Mouse (Mus musculus) limb, embryonic 15.5 days (tissue): ENCODE results near the gene Sox30. TPM values are rescaled to one million over a fixed set of nuclear protein-coding genes. Genes with fewer than 3 reads are reported as not detected.

ENCODE experiments used
- ATAC-seq: fragments of 200-750 bp; cut with Nextera tagmentation; 2 replicates; pipeline ENCODE4 v1.8.0; 2017; ENCODE audit warnings: low read depth, moderate TSS enrichment; ENCODE audit not compliant: insufficient number of reproducible peaks, low FRiP score, low TSS enrichment
- H3K27ac ChIP-seq: fragments of 300-500 bp; sonication (generic); 2 replicates; pipeline ENCODE4 v1.5.1; 2015; ENCODE audit warnings: moderate library complexity, mild to moderate bottlenecking, inconsistent platforms
- H3K27me3 ChIP-seq: fragments of 300-500 bp; sonication (generic); 2 replicates; pipeline ENCODE4 v1.6.1; 2015; ENCODE audit warnings: inconsistent platforms
- H3K36me3 ChIP-seq: fragments of 300-500 bp; sonication (generic); 2 replicates; pipeline ENCODE4 v1.6.1; 2015; ENCODE audit warnings: inconsistent platforms
- H3K4me1 ChIP-seq: fragments of 300-500 bp; sonication (generic); 2 replicates; pipeline ENCODE4 v1.6.1; 2015; ENCODE audit warnings: inconsistent platforms
- H3K4me2 ChIP-seq: fragments of 300-500 bp; sonication (generic); 2 replicates; pipeline ENCODE4 v1.6.1; 2015; ENCODE audit warnings: mild to moderate bottlenecking, inconsistent platforms
- H3K4me3 ChIP-seq: fragments of 300-500 bp; sonication (generic); 2 replicates; pipeline ENCODE4 v1.5.1; 2015; ENCODE audit warnings: mild to moderate bottlenecking, inconsistent platforms
- H3K9ac ChIP-seq: fragments of 300-500 bp; sonication (generic); 2 replicates; pipeline ENCODE4 v1.6.1; 2015; ENCODE audit warnings: inconsistent platforms
- H3K9me3 ChIP-seq: fragments of 300-500 bp; sonication (generic); 2 replicates; pipeline ENCODE4 v1.6.1; 2016; ENCODE audit warnings: inconsistent platforms
- WGBS: fragments of 180-500 bp; shearing (Covaris S2); methylation state at CpG from one replicate; pipeline ENCODE4 v1.1.7; 2015; 5-methylcytosine and 5-hydroxymethylcytosine counted together
- polyA plus RNA-seq: library from polyadenylated mRNA; unstranded; fragments of >200 nt; fragmentation: Nextera tagmentation; extraction: Ambion mirVana; gene quantifications from 2 replicates; pipeline ENCODE4 v1.2.1, GENCODE M21; 2015

The Sox30 gene
- polyA plus RNA-seq, 1 experiment from 2014 or later: 0.28 TPM

DNA sequence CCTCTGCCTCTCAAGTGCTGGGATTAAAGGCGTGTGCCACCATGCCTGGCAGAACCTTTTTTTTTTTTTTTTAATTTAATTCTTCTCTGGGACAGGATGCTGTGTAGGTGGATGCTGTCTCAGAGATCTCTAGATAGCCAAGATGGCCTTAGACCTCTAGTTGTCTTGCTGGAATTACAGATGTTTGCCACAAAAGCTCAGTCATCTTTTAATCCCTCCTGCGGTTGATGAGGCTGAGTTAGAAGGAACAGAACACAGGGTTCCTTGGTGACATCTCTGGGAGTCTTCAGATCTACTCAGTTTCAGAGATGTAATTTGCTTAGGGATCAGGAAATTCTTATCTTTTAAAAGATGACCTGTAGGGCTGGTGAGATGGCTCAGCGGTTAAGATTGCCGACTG, 78.8 kb downstream of the Sox30 start:
- ATAC-seq: no peak
- peaks cover 26% of the 10 kb centered on the region for H3K4me1 ChIP-seq
- no peak overlapping the region for H3K4me3 ChIP-seq
- no peak overlapping the region for H3K4me2 ChIP-seq
- WGBS: 95% methylated on average over 4 of the region's 4 CpGs
- H3K36me3 ChIP-seq: 0 out of 2 replicates have a peak, but pooled peaks cover 6% of the 10 kb centered on the region
- no peak overlapping the region for H3K27ac ChIP-seq
- H3K9me3 ChIP-seq: no peaks in the 10 kb centered on the region
- H3K27me3 ChIP-seq: no peaks in the 10 kb centered on the region
- H3K9ac ChIP-seq: no peak overlapping the region

GRCm38 (mm10) chr11:46059887-46060650, 80.0 kb downstream of the Sox30 start:
- WGBS: 54% methylated on average over 8 of the region's 8 CpGs

DNA sequence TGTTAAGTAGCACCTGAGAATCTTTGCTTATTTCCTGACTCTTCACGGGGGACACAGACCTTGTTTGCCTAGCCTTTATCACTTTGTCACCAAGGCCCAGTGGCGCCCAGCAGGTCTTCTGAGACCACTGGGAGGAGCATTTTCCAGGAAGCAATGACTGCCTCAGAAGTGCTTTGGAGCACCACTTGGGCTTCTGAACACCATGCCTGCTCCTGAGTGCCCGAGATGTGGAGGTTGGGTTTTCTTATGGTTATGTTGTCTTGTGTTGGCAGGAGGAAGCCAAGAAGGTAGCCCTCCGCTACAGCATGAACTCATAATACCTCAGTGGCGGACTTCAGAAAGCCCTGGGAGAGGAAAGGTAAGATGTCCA, 80.5 kb downstream of the Sox30 start:
- ATAC-seq: no peak
- Histone ChIP-seq H3K9ac (no peak overlapping the region), H3K36me3 (0 out of 2 replicates have a peak, but pooled peaks cover 6% of the 10 kb centered on the region), H3K4me2 (no peak overlapping the region), H3K27me3 (no peaks in the 10 kb centered on the region), H3K9me3 (no peaks in the 10 kb centered on the region), H3K27ac (no peak overlapping the region), H3K4me3 (no peak overlapping the region), H3K4me1 (peaks cover 24% of the 10 kb centered on the region)
- WGBS: 63% methylated on average over 5 of the region's 5 CpGs

More at GRCm38 (mm10) chr11:46059887-46060650, 80.0 kb downstream of the Sox30 start:
- no peak for ATAC-seq
- Histone ChIP-seq H3K4me2 (no peak overlapping the region), H3K4me3 (no peak overlapping the region), H3K9ac (no peak overlapping the region), H3K36me3 (0 out of 2 replicates have a peak, but pooled peaks cover 6% of the 10 kb centered on the region), H3K4me1 (peaks cover 24% of the 10 kb centered on the region), H3K9me3 (no peaks in the 10 kb centered on the region), H3K27ac (no peak overlapping the region), H3K27me3 (no peaks in the 10 kb centered on the region)

DNA sequence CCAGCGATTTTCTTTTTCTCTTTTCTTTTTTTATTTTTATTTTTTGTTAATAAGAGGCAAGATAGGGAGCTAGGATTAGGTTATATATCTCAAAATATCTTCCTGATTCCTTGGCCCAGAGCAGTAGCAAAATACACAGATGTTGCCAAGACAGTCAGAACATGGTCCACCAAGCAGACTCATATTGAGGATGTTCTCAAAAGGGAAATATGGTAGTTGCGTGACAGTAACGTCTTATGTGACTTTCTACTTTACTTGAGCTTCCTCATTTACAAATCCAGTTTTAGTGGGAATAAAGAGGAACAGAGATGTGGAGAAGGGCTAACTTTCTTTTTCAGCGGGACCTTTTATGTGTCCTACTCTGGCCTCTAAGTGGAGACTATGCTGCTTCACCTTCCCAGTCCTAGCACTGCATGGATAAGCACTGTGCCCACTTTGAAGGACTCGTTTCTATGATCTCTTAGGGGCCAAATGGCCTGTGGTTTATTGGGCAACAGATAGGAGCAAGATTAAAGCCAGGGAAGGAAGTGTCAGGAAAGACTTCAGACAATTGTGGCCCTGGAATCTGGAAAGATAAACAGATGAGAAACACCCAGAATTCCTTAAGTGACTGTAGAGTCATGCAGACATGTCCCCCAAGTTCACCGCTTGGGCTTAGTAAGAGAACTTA, 81.8 kb downstream of the Sox30 start:
- Histone ChIP-seq H3K9me3 (no peaks in the 10 kb centered on the region), H3K4me1 (peaks cover 22% of the 10 kb centered on the region), H3K4me3 (no peak overlapping the region), H3K27me3 (no peaks in the 10 kb centered on the region), H3K27ac (no peak overlapping the region), H3K9ac (no peak overlapping the region), H3K4me2 (no peak overlapping the region), H3K36me3 (0 out of 2 replicates have a peak, but pooled peaks cover 6% of the 10 kb centered on the region)
- ATAC-seq: no peak
- 58% methylated on average over 6 of the region's 6 CpGs for WGBS

- H3K4me3 ChIP-seq: no peak overlapping the region
These were observed 82.5 kb downstream of the Sox30 start for GRCm38 (mm10) chr11:46062569-46062968.

GRCm38 (mm10) chr11:46062993-46063731, 83.1 kb downstream of the Sox30 start:
- no peak overlapping the region for H3K27ac ChIP-seq
- no peaks in the 10 kb centered on the region for H3K9me3 ChIP-seq
- H3K27me3 ChIP-seq: no peaks in the 10 kb centered on the region
- no peak overlapping the region for H3K9ac ChIP-seq
- ATAC-seq: no peak
- no peak overlapping the region for H3K4me2 ChIP-seq
- H3K36me3 ChIP-seq: 0 out of 2 replicates have a peak, but pooled peaks cover 6% of the 10 kb centered on the region
- no peak overlapping the region for H3K4me3 ChIP-seq
- peaks cover 17% of the 10 kb centered on the region for H3K4me1 ChIP-seq
- 60% methylated on average over 9 of the region's 9 CpGs for WGBS

More at GRCm38 (mm10) chr11:46062569-46062968, 82.5 kb downstream of the Sox30 start:
- Histone ChIP-seq H3K27ac (no peak overlapping the region), H3K36me3 (0 out of 2 replicates have a peak, but pooled peaks cover 6% of the 10 kb centered on the region), H3K9me3 (no peaks in the 10 kb centered on the region), H3K27me3 (no peaks in the 10 kb centered on the region), H3K4me1 (peaks cover 17% of the 10 kb centered on the region), H3K4me2 (no peak overlapping the region), H3K9ac (no peak overlapping the region)
- WGBS: 73% methylated on average over 4 of the region's 4 CpGs
- ATAC-seq: no peak

DNA sequence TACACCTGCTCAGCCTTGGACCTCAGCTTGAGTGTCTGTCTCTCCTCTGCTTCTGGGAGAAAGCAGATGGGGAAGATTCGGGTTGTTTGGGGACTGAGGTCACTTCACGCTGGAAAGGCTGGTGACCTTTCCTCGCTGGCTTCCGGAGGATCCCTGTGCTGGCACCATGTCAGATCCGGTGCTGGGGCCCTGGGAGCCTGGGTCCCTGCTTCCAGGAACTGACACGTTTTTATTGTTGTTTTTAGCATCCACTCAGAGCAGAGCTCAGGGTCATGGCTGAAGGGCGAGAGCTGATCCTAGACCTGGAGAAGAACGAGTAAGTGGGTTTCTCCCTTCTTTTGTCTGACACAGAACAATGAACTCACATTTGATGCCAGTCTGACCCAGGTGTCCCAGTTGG, 84.7 kb downstream of the Sox30 start:
- ATAC-seq: no peak
- no peak overlapping the region for H3K4me2 ChIP-seq
- no peaks in the 10 kb centered on the region for H3K9me3 ChIP-seq
- 0 out of 2 replicates have a peak, but pooled peaks cover 6% of the 10 kb centered on the region for H3K36me3 ChIP-seq
- H3K4me3 ChIP-seq: no peak overlapping the region
- H3K27me3 ChIP-seq: no peaks in the 10 kb centered on the region
- H3K4me1 ChIP-seq: peaks cover 31% of the 10 kb centered on the region
- peak overlapping the region; percentile 72 for H3K27ac ChIP-seq
- H3K9ac ChIP-seq: no peak overlapping the region
- WGBS: 60% methylated on average over 8 of the region's 8 CpGs

DNA sequence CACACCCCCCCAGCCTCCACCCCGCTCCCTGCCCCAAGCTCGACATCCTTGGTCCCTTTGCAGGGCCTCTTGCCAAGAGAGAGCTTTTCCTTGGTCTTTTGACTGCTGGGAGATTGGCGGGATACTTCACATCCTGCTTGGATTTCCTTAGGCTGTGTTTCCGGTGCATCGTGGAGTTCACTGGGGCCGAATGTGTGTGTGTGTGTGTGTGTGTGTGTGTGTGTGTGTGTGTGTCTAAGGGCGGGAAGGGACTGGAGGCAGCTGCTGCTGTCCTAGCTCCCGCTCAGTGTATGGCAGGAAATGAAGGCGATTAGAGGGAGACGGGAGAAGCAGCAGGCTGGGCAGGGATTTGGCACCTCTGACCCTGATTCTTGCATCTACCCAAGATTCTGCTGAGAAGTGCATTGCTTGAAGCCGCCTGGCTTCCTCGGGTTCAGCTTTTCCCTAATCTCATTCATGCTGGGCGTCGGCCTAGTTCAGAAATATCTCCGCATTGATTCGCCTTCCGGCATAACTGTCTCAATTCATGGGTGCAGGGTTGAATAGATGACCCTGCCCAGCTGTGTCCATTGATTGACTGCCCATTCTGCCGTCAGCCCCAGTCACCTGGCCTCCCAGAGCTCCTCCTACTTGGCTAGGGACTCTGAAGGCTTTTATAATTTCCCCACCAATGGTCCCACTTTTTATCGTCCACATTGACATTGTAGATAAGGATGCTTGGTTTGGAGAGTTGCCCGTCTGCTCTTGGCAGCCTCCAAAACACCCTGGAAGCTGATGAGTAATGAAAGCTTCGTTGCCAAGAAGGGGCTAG, 85.3 kb downstream of the Sox30 start:
- no peak overlapping the region for H3K4me2 ChIP-seq
- no peak; the same call in 1 of the 2 replicates for ATAC-seq
- no peaks in the 10 kb centered on the region for H3K9me3 ChIP-seq
- H3K4me3 ChIP-seq: no peak overlapping the region
- H3K36me3 ChIP-seq: 0 out of 2 replicates have a peak, but pooled peaks cover 6% of the 10 kb centered on the region
- no peak overlapping the region for H3K9ac ChIP-seq
- H3K27me3 ChIP-seq: no peaks in the 10 kb centered on the region
- peaks cover 35% of the 10 kb centered on the region for H3K4me1 ChIP-seq
- 51% methylated on average over 21 of the region's 21 CpGs for WGBS
- H3K27ac ChIP-seq: peak overlapping the region; percentile 72

Other genes with a start within 250 kb of the Sox30 start
- 72.7 and 84.5 TPM in 2 replicates for gene Clint1, start 128.3 kb upstream of the Sox30 start, polyA plus RNA-seq
- 4.1 and 5.6 TPM in 2 replicates for gene Lsm11, start 35.4 kb upstream of the Sox30 start, polyA plus RNA-seq
- gene Thg1l, start 24.8 kb upstream of the Sox30 start, polyA plus RNA-seq: 9.7 and 11.3 TPM in 2 replicates
- 2.8 and 3.3 TPM in 2 replicates for gene Gm12166, start 72.0 kb downstream of the Sox30 start, polyA plus RNA-seq
- 12.1 and 12.2 TPM in 2 replicates for gene Adam19, start 75.7 kb downstream of the Sox30 start, polyA plus RNA-seq
- 15.2 and 15.9 TPM in 2 replicates for gene Nipal4, start 186.2 kb downstream of the Sox30 start, polyA plus RNA-seq